In genomic region chr13:55570286-55570973, GRCm38 (mm10) we compare ENCODE assay signal across 8 mouse cellular contexts. TPM values are rescaled to one million over a fixed set of nuclear protein-coding genes. Genes with fewer than 3 reads are reported as not detected.
DNase-seq lines count a peak whose midpoint lies in the region; ATAC-seq lines count a peak whose summit lies in the region.

No protein-coding gene starts in this region.

- no peaks in the 10 kb centered on the region for H3K9me3 ChIP-seq in midbrain, embryonic 12.5 days

- H3K4me1 ChIP-seq in midbrain, embryonic 12.5 days: peaks cover 23% of the 10 kb centered on the region

- H3K4me2 ChIP-seq in midbrain, embryonic 12.5 days (replicated peaks): peak overlapping the region; percentile 98

- under 1% methylated on average over 46 of the region's 47 CpGs for WGBS in midbrain, embryonic 12.5 days

- peak overlapping the region; percentile 97 for H3K4me3 ChIP-seq in midbrain, embryonic 12.5 days

- peak; percentile 26 to 37 for DNase-seq in left cerebral cortex, postnatal 14 days (ENCODE audit: low spot score in 2 of 2)
- no peak for DNase-seq in left cerebral cortex, adult 9 months (ENCODE audit: low spot score in 2 of 2)
- DNase-seq in brain, adult 2 months (ENCODE audit: low read depth, low spot score): peak; percentile 39
- DNase-seq in left cerebral cortex, postnatal 36 days (ENCODE audit: low spot score in 2 of 2): peak; percentile 39 to 55
- peak; percentile 55 for DNase-seq in testis, postnatal 14 days (ENCODE audit: low spot score)

- peak; percentile 22 for ATAC-seq in erythroid progenitor cell, adult 5-6 weeks (replicated peaks; ENCODE audit: low FRiP score, poor library complexity, severe bottlenecking)
- peak; percentile 33 to 35; a peak in 1 of 4 replicates for ATAC-seq in hematopoietic stem cell, adult 5-6 weeks (replicated peaks in 1 of 2; ENCODE audit: insufficient read depth in 1 of 2, low FRiP score in 2 of 2, low TSS enrichment in 1 of 2, low read depth in 1 of 2, poor library complexity in 2 of 2, severe bottlenecking in 2 of 2)
- peak; percentile 68 for ATAC-seq in midbrain, embryonic 12.5 days (ENCODE audit: low FRiP score, low read depth)

- intact Hi-C loops in left cerebral cortex, postnatal 14 days (cut with DNase I): no loop called here
- intact Hi-C loops in left cerebral cortex, postnatal 36 days (cut with DNase I): no loop called here

- H3K36me3 ChIP-seq in midbrain, embryonic 12.5 days: peaks cover 19% of the 10 kb centered on the region

- peak overlapping the region; percentile 90 for H3K27ac ChIP-seq in midbrain, embryonic 12.5 days (replicated peaks)

- peak overlapping the region; percentile 94 for H3K9ac ChIP-seq in midbrain, embryonic 12.5 days (replicated peaks)

- H3K27me3 ChIP-seq in midbrain, embryonic 12.5 days: no peaks in the 10 kb centered on the region

RNA-seq across cellular contexts. Expression of gene Fam193b, which starts 0.5 kb away (rescaled TPM):
- total RNA-seq in left cerebral cortex, postnatal 14 days (2021): 10 to 100 TPM; 62.8 to 71.1 TPM
- 39.6 and 64.6 TPM in 2 replicates for total RNA-seq in erythroid progenitor cell, adult 5-6 weeks (2015; ENCODE audit: low replicate concordance)
- 39.5 and 47.1 TPM in 2 replicates for total RNA-seq in erythroid progenitor cell, adult 5-6 weeks (2017; ENCODE audit: low replicate concordance)
- total RNA-seq in hematopoietic stem cell, adult 5-6 weeks (2017): 25.6 and 35.0 TPM in 2 replicates
- total RNA-seq in left cerebral cortex, postnatal 36 days (2021): 10 to 100 TPM; 61.1 to 99.5 TPM
- polyA plus RNA-seq in midbrain, embryonic 12.5 days (2016; fragmentation: Nextera tagmentation; extraction: Ambion mirVana): 67.2 and 67.7 TPM in 2 replicates

RNA-seq across cellular contexts. Expression of gene Tmed9, which starts 3.1 kb away (rescaled TPM):
- 100 to 1,000 TPM; 117 to 123 TPM for total RNA-seq in left cerebral cortex, postnatal 14 days (2021)
- 28.1 and 33.2 TPM in 2 replicates for total RNA-seq in erythroid progenitor cell, adult 5-6 weeks (2015; ENCODE audit: low replicate concordance)
- total RNA-seq in erythroid progenitor cell, adult 5-6 weeks (2017; ENCODE audit: low replicate concordance): 31.1 and 62.9 TPM in 2 replicates
- total RNA-seq in hematopoietic stem cell, adult 5-6 weeks (2017): 100 and 114 TPM in 2 replicates
- 100 to 1,000 TPM; 133 to 138 TPM for total RNA-seq in left cerebral cortex, postnatal 36 days (2021)
- 105 and 108 TPM in 2 replicates for polyA plus RNA-seq in midbrain, embryonic 12.5 days (2016; fragmentation: Nextera tagmentation; extraction: Ambion mirVana)

RNA-seq across cellular contexts. Expression of gene B4galt7, which starts 29.3 kb away (rescaled TPM):
- total RNA-seq in left cerebral cortex, postnatal 14 days (2021): 10 to 100 TPM; 22.6 to 23.3 TPM
- 2.9 and 3.4 TPM in 2 replicates for total RNA-seq in erythroid progenitor cell, adult 5-6 weeks (2015; ENCODE audit: low replicate concordance)
- total RNA-seq in erythroid progenitor cell, adult 5-6 weeks (2017; ENCODE audit: low replicate concordance): 0.53 and 4.0 TPM in 2 replicates
- 7.6 and 8.3 TPM in 2 replicates for total RNA-seq in hematopoietic stem cell, adult 5-6 weeks (2017)
- 10 to 100 TPM; 26.2 to 26.4 TPM for total RNA-seq in left cerebral cortex, postnatal 36 days (2021)
- 40.4 and 41.9 TPM in 2 replicates for polyA plus RNA-seq in midbrain, embryonic 12.5 days (2016; fragmentation: Nextera tagmentation; extraction: Ambion mirVana)

RNA-seq across cellular contexts. Expression of gene Ddx41, which starts 34.0 kb away (rescaled TPM):
- total RNA-seq in left cerebral cortex, postnatal 14 days (2021): 10 to 100 TPM; 47.5 to 50.9 TPM
- total RNA-seq in erythroid progenitor cell, adult 5-6 weeks (2015; ENCODE audit: low replicate concordance): 5.8 and 5.9 TPM in 2 replicates
- 9.1 and 28.7 TPM in 2 replicates for total RNA-seq in erythroid progenitor cell, adult 5-6 weeks (2017; ENCODE audit: low replicate concordance)
- 53.7 and 58.2 TPM in 2 replicates for total RNA-seq in hematopoietic stem cell, adult 5-6 weeks (2017)
- 10 to 100 TPM; 53.1 to 63.9 TPM for total RNA-seq in left cerebral cortex, postnatal 36 days (2021)
- polyA plus RNA-seq in midbrain, embryonic 12.5 days (2016; fragmentation: Nextera tagmentation; extraction: Ambion mirVana): 64.6 and 73.4 TPM in 2 replicates

RNA-seq across cellular contexts. Expression of gene Dok3, which starts 41.3 kb away (rescaled TPM):
- total RNA-seq in left cerebral cortex, postnatal 14 days (2021): 1 to 10 TPM; 6.2 to 7.9 TPM
- total RNA-seq in erythroid progenitor cell, adult 5-6 weeks (2015; ENCODE audit: low replicate concordance): 23.8 and 31.4 TPM in 2 replicates
- total RNA-seq in erythroid progenitor cell, adult 5-6 weeks (2017; ENCODE audit: low replicate concordance): 5.5 and 7.1 TPM in 2 replicates
- 4.1 and 15.5 TPM in 2 replicates for total RNA-seq in hematopoietic stem cell, adult 5-6 weeks (2017)
- 10 to 100 TPM in 1 of 2 experiments, 1 to 10 TPM in 1; 5.5 to 14.0 TPM for total RNA-seq in left cerebral cortex, postnatal 36 days (2021)
- 2.9 and 4.6 TPM in 2 replicates for polyA plus RNA-seq in midbrain, embryonic 12.5 days (2016; fragmentation: Nextera tagmentation; extraction: Ambion mirVana)

Comparison
In these comparisons a context has a peak if more than half of its experiments do, and no peak if none do; other contexts are left out.
1. DNase-seq: peak in left cerebral cortex, postnatal 14 days (2 of 2), brain, adult 2 months (single experiment), left cerebral cortex, postnatal 36 days (2 of 2) and testis, postnatal 14 days (single experiment); none in left cerebral cortex, adult 9 months (0 of 2).
2. Peak in every context shown above with its lines, with median percentiles within 50 percentile points of each other: ATAC-seq.